Mouse (Mus musculus) E14TG2a.4 (cell line): ENCODE results near the gene Dnah2.

Source experiments
- H3K27me3 ChIP-seq: 2 replicates; pipeline ENCODE4 v1.6.1; 2014; ENCODE audit warnings: low read length, control low read depth; ENCODE audit not compliant: insufficient read depth
- H3K36me3 ChIP-seq: 2 replicates; pipeline ENCODE4 v1.6.1; 2014; ENCODE audit warnings: low read length, control low read depth; ENCODE audit not compliant: insufficient read depth
- H3K4me1 ChIP-seq: replicated peaks from 2 replicates; pipeline ENCODE4 v1.6.1; 2014; ENCODE audit warnings: low read depth, low read length, control low read depth
- H3K4me3 ChIP-seq: replicated peaks from 2 replicates; pipeline ENCODE4 v1.5.1; 2014; ENCODE audit warnings: mild to moderate bottlenecking, low read length
- H3K9me3 ChIP-seq: 2 replicates; pipeline ENCODE4 v1.6.1; 2014; ENCODE audit warnings: low read length, control low read depth
- CTCF ChIP-seq: conservative IDR thresholded peaks from 2 replicates; pipeline ENCODE4 v1.5.1; 2014; ENCODE audit warnings: low read length
- NANOG ChIP-seq: IDR thresholded peaks from 2 replicates; pipeline ENCODE4 v1.6.1; 2014; ENCODE audit warnings: borderline replicate concordance, low read length, mixed read lengths
- POU5F1 ChIP-seq: IDR thresholded peaks from 2 replicates; pipeline ENCODE4 v1.6.1; 2014; ENCODE audit warnings: low read length, borderline replicate concordance

Gene Dnah2

GRCm38 (mm10) chr11:69487474-69487873 is 61.4 kb downstream of the Dnah2 start:
- Histone ChIP-seq H3K36me3 (no peaks in the 10 kb centered on the region; the same call in 1 of the 2 replicates), H3K9me3 (0 out of 2 replicates have a peak, but pooled peaks cover 3% of the 10 kb centered on the region), H3K4me1 (peaks cover 33% of the 10 kb centered on the region), H3K4me3 (no peak overlapping the region), H3K27me3 (peaks cover 15% of the 10 kb centered on the region)
- no peak for TF ChIP-seq CTCF
- TF ChIP-seq NANOG: no peak
- TF ChIP-seq POU5F1: no peak

- H3K36me3 ChIP-seq: no peaks in the 10 kb centered on the region
- H3K4me3 ChIP-seq: peak overlapping the region; percentile 52
- TF ChIP-seq CTCF (no peak), NANOG (no peak)
- peaks cover 33% of the 10 kb centered on the region for H3K4me1 ChIP-seq
- peaks cover 43% of the 10 kb centered on the region for H3K27me3 ChIP-seq
- no peaks in the 10 kb centered on the region for H3K9me3 ChIP-seq
These were observed 71.3 kb downstream of the Dnah2 start for GRCm38 (mm10) chr11:69477645-69478044.

- Histone ChIP-seq H3K27me3 (peaks cover 47% of the 10 kb centered on the region), H3K4me1 (peaks cover 41% of the 10 kb centered on the region), H3K4me3 (no peak overlapping the region), H3K9me3 (no peaks in the 10 kb centered on the region), H3K36me3 (no peaks in the 10 kb centered on the region)
- TF ChIP-seq POU5F1 (no peak), NANOG (no peak), CTCF (no peak)
These were observed 72.1 kb downstream of the Dnah2 start for GRCm38 (mm10) chr11:69476802-69477201.

- TF ChIP-seq NANOG (no peak), POU5F1 (no peak)
- H3K4me1 ChIP-seq: peaks cover 61% of the 10 kb centered on the region
- no peak overlapping the region for H3K4me3 ChIP-seq
- no peaks in the 10 kb centered on the region for H3K9me3 ChIP-seq
- H3K27me3 ChIP-seq: peaks cover 50% of the 10 kb centered on the region
- H3K36me3 ChIP-seq: no peaks in the 10 kb centered on the region
These were observed 74.2 kb downstream of the Dnah2 start for GRCm38 (mm10) chr11:69474737-69475136.

GRCm38 (mm10) chr11:69472687-69473086 is 76.2 kb downstream of the Dnah2 start:
- Histone ChIP-seq H3K4me1 (peaks cover 73% of the 10 kb centered on the region), H3K4me3 (no peak overlapping the region), H3K9me3 (no peaks in the 10 kb centered on the region), H3K36me3 (no peaks in the 10 kb centered on the region), H3K27me3 (peaks cover 48% of the 10 kb centered on the region)
- TF ChIP-seq CTCF: no peak
- no peak for TF ChIP-seq POU5F1
- TF ChIP-seq NANOG: no peak

GRCm38 (mm10) chr11:69471491-69471890 is 77.4 kb downstream of the Dnah2 start:
- Histone ChIP-seq H3K9me3 (no peaks in the 10 kb centered on the region), H3K27me3 (peaks cover 38% of the 10 kb centered on the region), H3K4me1 (peaks cover 61% of the 10 kb centered on the region), H3K36me3 (no peaks in the 10 kb centered on the region), H3K4me3 (no peak overlapping the region)
- TF ChIP-seq CTCF: no peak
- TF ChIP-seq NANOG: no peak
- TF ChIP-seq POU5F1: no peak

GRCm38 (mm10) chr11:69469301-69469700 is 79.6 kb downstream of the Dnah2 start:
- no peaks in the 10 kb centered on the region for H3K36me3 ChIP-seq
- H3K4me1 ChIP-seq: peaks cover 72% of the 10 kb centered on the region
- TF ChIP-seq CTCF (no peak), NANOG (no peak), POU5F1 (no peak)
- no peak overlapping the region for H3K4me3 ChIP-seq
- H3K9me3 ChIP-seq: no peaks in the 10 kb centered on the region
- H3K27me3 ChIP-seq: peaks cover 36% of the 10 kb centered on the region

- Histone ChIP-seq H3K9me3 (peaks cover 9% of the 10 kb centered on the region), H3K36me3 (no peaks in the 10 kb centered on the region), H3K4me3 (no peak overlapping the region), H3K4me1 (peaks cover 33% of the 10 kb centered on the region), H3K27me3 (peaks cover 26% of the 10 kb centered on the region)
- TF ChIP-seq NANOG (no peak), CTCF (no peak), POU5F1 (no peak)
These were observed 84.9 kb downstream of the Dnah2 start for GRCm38 (mm10) chr11:69463996-69464395.

- no peaks in the 10 kb centered on the region for H3K36me3 ChIP-seq
- no peak overlapping the region for H3K4me3 ChIP-seq
- H3K27me3 ChIP-seq: peaks cover 25% of the 10 kb centered on the region
- TF ChIP-seq CTCF (no peak), POU5F1 (no peak), NANOG (no peak)
- peaks cover 9% of the 10 kb centered on the region for H3K9me3 ChIP-seq
- H3K4me1 ChIP-seq: peaks cover 36% of the 10 kb centered on the region
These were observed 87.3 kb downstream of the Dnah2 start for GRCm38 (mm10) chr11:69461568-69461967.

- Histone ChIP-seq H3K4me1 (peaks cover 22% of the 10 kb centered on the region), H3K27me3 (peaks cover 14% of the 10 kb centered on the region), H3K36me3 (no peaks in the 10 kb centered on the region), H3K9me3 (peaks cover 9% of the 10 kb centered on the region), H3K4me3 (no peak overlapping the region)
- TF ChIP-seq NANOG (no peak), CTCF (no peak), POU5F1 (no peak)
These were observed 89.0 kb downstream of the Dnah2 start for GRCm38 (mm10) chr11:69459883-69460282.
